In the genomic region with DNA sequence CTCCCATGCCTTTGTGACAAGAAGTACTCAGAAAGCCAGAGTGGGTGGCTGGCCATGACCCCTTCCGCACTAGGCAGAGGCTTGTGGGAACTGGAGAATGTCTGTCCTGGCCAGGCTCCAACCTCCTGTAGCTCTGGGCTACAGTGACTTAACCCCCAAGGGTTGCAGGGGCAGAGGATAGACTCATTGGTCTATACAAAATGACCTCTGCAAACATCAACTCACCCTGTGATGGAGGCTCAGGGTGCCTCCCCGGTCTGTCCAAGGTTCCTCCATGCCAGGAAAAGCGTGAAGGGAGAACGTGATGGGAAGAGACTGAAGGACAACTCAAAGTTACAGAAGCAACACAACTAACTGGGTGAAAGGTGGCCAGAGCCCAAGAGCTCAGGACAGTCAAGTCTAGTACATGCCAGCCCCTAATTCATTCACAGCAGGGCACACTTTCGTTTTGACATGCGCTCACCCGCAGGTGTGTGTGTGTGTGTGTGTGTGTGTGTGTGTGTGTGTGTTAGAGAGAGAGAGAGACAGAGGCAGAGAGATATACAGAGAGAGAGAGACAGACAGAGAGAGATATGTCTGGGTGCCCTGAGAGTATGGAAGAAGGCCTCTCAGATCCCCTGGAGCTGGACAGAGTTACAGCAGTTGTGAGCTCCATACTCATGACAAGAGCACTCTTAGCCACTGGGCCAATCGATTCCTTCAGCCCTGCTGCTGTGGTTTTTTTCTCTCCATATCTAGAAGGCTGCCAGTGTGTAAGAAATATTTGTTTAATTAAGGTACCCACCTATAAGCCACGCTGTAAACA, we compare ENCODE assay signal across 10 mouse cellular contexts. TPM values are rescaled to one million over a fixed set of nuclear protein-coding genes. Genes with fewer than 3 reads are reported as not detected.
DNase-seq lines count a peak whose midpoint lies in the region; ATAC-seq and TF ChIP-seq lines count a peak whose summit lies in the region.
"Had no signal": no experiment of that assay in that cellular context is flagged by ENCODE, and none has a peak within 500 bp of the region (broad histone marks: within the 10 kb centered on the region; RNA-seq: fewer than 3 reads in every experiment).

No protein-coding gene starts in this region.

- peak; percentile 54 for ATAC-seq in hindbrain, postnatal 0 days
- ATAC-seq in hindbrain, embryonic 12.5 days (ENCODE audit: low FRiP score): no peak
- peak; percentile 4 for ATAC-seq in CD4-positive, CD25-positive, alpha-beta regulatory T cell, adult 4 months
- peak; percentile 81 for ATAC-seq in kidney, postnatal 0 days (replicated peaks; ENCODE audit: low FRiP score, low read depth)

- 72% methylated on average over 9 of the region's 9 CpGs for WGBS in hindbrain, postnatal 0 days
- 85% methylated on average over 9 of the region's 9 CpGs for WGBS in hindbrain, embryonic 12.5 days
- WGBS in kidney, postnatal 0 days: 71% methylated on average over 9 of the region's 9 CpGs

- H3K4me3 ChIP-seq in hindbrain, postnatal 0 days (ENCODE audit: low read length): no peak overlapping the region
- no peak overlapping the region for H3K4me3 ChIP-seq in hindbrain, embryonic 12.5 days
- H3K4me3 ChIP-seq in brown adipose tissue, adult 24 weeks (ENCODE audit: insufficient read depth, low read depth, low read length): no peak overlapping the region
- no peak overlapping the region for H3K4me3 ChIP-seq in kidney, postnatal 0 days (replicated peaks; ENCODE audit: low read depth, low read length)
- H3K4me3 ChIP-seq: embryonic facial prominence, embryonic 12.5 days; midbrain, embryonic 12.5 days had no signal

- H3K4me1 ChIP-seq in hindbrain, postnatal 0 days (ENCODE audit: insufficient read depth, low read length): no peaks in the 10 kb centered on the region
- peaks cover 8% of the 10 kb centered on the region for H3K4me1 ChIP-seq in hindbrain, embryonic 12.5 days
- H3K4me1 ChIP-seq in brown adipose tissue, adult 24 weeks (ENCODE audit: control insufficient read depth, insufficient read depth, insufficient read length, low read length): peaks cover 78% of the 10 kb centered on the region
- H3K4me1 ChIP-seq in kidney, postnatal 0 days (replicated peaks; ENCODE audit: insufficient read depth, low read length): peaks cover 33% of the 10 kb centered on the region
- H3K4me1 ChIP-seq: midbrain, embryonic 12.5 days had no signal

- peak; percentile 28 for DNase-seq in hindbrain, postnatal 0 days (ENCODE audit: low spot score)
- peak; percentile 33 for DNase-seq in kidney, postnatal 0 days (ENCODE audit: low spot score)
- no peak for DNase-seq in right cerebral cortex, postnatal 4 days
- no peak for DNase-seq in frontal cortex, postnatal 10 days (ENCODE audit: low spot score in 2 of 2)
- DNase-seq in right cerebral cortex, adult 18-20 months: no peak

- TF ChIP-seq CTCF in hindbrain, postnatal 0 days (IDR thresholded peaks at IDR 0.05; ENCODE audit: low read depth): no peak
- TF ChIP-seq CTCF in kidney, postnatal 0 days (IDR thresholded peaks at IDR 0.05; ENCODE audit: low read depth): no peak

- no peak overlapping the region for H3K9ac ChIP-seq in hindbrain, postnatal 0 days (replicated peaks; ENCODE audit: low read length)
- H3K9ac ChIP-seq in hindbrain, embryonic 12.5 days: no peak overlapping the region
- H3K9ac ChIP-seq in kidney, postnatal 0 days (ENCODE audit: low read depth, low read length): no peak overlapping the region
- H3K9ac ChIP-seq: embryonic facial prominence, embryonic 12.5 days; midbrain, embryonic 12.5 days had no signal

- H3K9me3 ChIP-seq in hindbrain, postnatal 0 days (ENCODE audit: low read length): no peaks in the 10 kb centered on the region
- H3K9me3 ChIP-seq in hindbrain, embryonic 12.5 days (replicated peaks): no peaks in the 10 kb centered on the region; the same call in 1 of the 2 replicates
- no peaks in the 10 kb centered on the region for H3K9me3 ChIP-seq in kidney, postnatal 0 days (replicated peaks; ENCODE audit: low read length)
- H3K9me3 ChIP-seq: embryonic facial prominence, embryonic 12.5 days had no signal

- H3K27me3 ChIP-seq in hindbrain, postnatal 0 days (ENCODE audit: insufficient read depth, low read length): no peaks in the 10 kb centered on the region
- no peaks in the 10 kb centered on the region for H3K27me3 ChIP-seq in hindbrain, embryonic 12.5 days
- no peaks in the 10 kb centered on the region for H3K27me3 ChIP-seq in kidney, postnatal 0 days (ENCODE audit: insufficient read depth, low read length)
- H3K27me3 ChIP-seq: embryonic facial prominence, embryonic 12.5 days; midbrain, embryonic 12.5 days had no signal

- 0 out of 2 replicates have a peak overlapping the region, but pooled peaks have one; percentile 4 for H3K27ac ChIP-seq in hindbrain, postnatal 0 days
- no peak overlapping the region for H3K27ac ChIP-seq in hindbrain, embryonic 12.5 days
- peak overlapping the region; percentile 98 for H3K27ac ChIP-seq in brown adipose tissue, adult 24 weeks (replicated peaks; ENCODE audit: low read depth, low read length)
- H3K27ac ChIP-seq in kidney, postnatal 0 days: peak overlapping the region; percentile 77
- H3K27ac ChIP-seq: embryonic facial prominence, embryonic 12.5 days; midbrain, embryonic 12.5 days had no signal

- H3K4me2 ChIP-seq in hindbrain, postnatal 0 days (ENCODE audit: low read depth, low read length): no peak overlapping the region
- no peak overlapping the region for H3K4me2 ChIP-seq in hindbrain, embryonic 12.5 days (replicated peaks)
- no peak overlapping the region for H3K4me2 ChIP-seq in kidney, postnatal 0 days (ENCODE audit: low read length)
- H3K4me2 ChIP-seq: embryonic facial prominence, embryonic 12.5 days; midbrain, embryonic 12.5 days had no signal

- peaks cover 7% of the 10 kb centered on the region; the same call in 1 of the 2 replicates for H3K36me3 ChIP-seq in hindbrain, postnatal 0 days (ENCODE audit: insufficient read depth, low read length)
- peaks cover 5% of the 10 kb centered on the region; the same call in 1 of the 2 replicates for H3K36me3 ChIP-seq in hindbrain, embryonic 12.5 days
- H3K36me3 ChIP-seq in kidney, postnatal 0 days (ENCODE audit: insufficient read depth, low read length): 0 out of 2 replicates have a peak, but pooled peaks cover 7% of the 10 kb centered on the region
- H3K36me3 ChIP-seq: midbrain, embryonic 12.5 days had no signal

RNA-seq across cellular contexts. Expression of a gene that starts 37.9 kb away (rescaled TPM):
- 41.6 and 53.9 TPM in 2 replicates for total RNA-seq in hindbrain, postnatal 0 days (2014; rRNA removed)
- polyA plus RNA-seq in hindbrain, postnatal 0 days (2015; fragmentation: Nextera tagmentation; extraction: Ambion mirVana): 127 and 149 TPM in 2 replicates
- 54.9 and 68.0 TPM in 2 replicates for polyA plus RNA-seq in hindbrain, embryonic 12.5 days (2016; fragmentation: Nextera tagmentation; extraction: Ambion mirVana)
- 10 to 100 TPM; 15.4 to 16.8 TPM for polyA plus RNA-seq in CD4-positive, CD25-positive, alpha-beta regulatory T cell, adult 4 months (2017; shearing (Covaris generic))
- polyA plus RNA-seq in brown adipose tissue, adult 24 weeks (2012; ENCODE audit: insufficient read depth, insufficient read length, missing spikeins): 65.9 and 67.5 TPM in 2 replicates
- polyA plus RNA-seq in kidney, postnatal 0 days (2015; fragmentation: Nextera tagmentation; extraction: Ambion mirVana): 45.2 and 46.8 TPM in 2 replicates

Comparison
In these comparisons a context has a peak if more than half of its experiments do, and no peak if none do; other contexts are left out.
1. DNase-seq: peak in hindbrain, postnatal 0 days (single experiment) and kidney, postnatal 0 days (single experiment); none in right cerebral cortex, postnatal 4 days (single experiment), frontal cortex, postnatal 10 days (0 of 2) and right cerebral cortex, adult 18-20 months (single experiment).